In genomic region chr10:103194655-103195328, GRCm38 (mm10) we compare ENCODE assay signal across 8 mouse cellular contexts. TPM values are rescaled to one million over a fixed set of nuclear protein-coding genes. Genes with fewer than 3 reads are reported as not detected.
DNase-seq lines count a peak whose midpoint lies in the region; ATAC-seq and TF ChIP-seq lines count a peak whose summit lies in the region.

No protein-coding gene starts in this region.

- no peak overlapping the region for H3K27ac ChIP-seq in neural tube, embryonic 11.5 days (ENCODE audit: low read depth, low read length)
- H3K27ac ChIP-seq in hindbrain, embryonic 12.5 days = no peak overlapping the region
- H3K27ac ChIP-seq in stomach, postnatal 0 days (replicated peaks) = no peak overlapping the region

- ATAC-seq in frontal cortex, adult (ENCODE audit: low TSS enrichment) = peak; percentile 97
- no peak; the same call in 1 of the 2 replicates for ATAC-seq in neural tube, embryonic 11.5 days (ENCODE audit: insufficient read depth, low FRiP score, low TSS enrichment)
- peak; percentile 69; the same call in 1 of the 2 replicates for ATAC-seq in hindbrain, embryonic 12.5 days (ENCODE audit: low FRiP score)
- ATAC-seq in stomach, postnatal 0 days (ENCODE audit: low FRiP score, low TSS enrichment) = no peak

- H3K27me3 ChIP-seq in neural tube, embryonic 11.5 days (ENCODE audit: control insufficient read depth, insufficient read depth, low read length) = no peaks in the 10 kb centered on the region
- no peaks in the 10 kb centered on the region for H3K27me3 ChIP-seq in hindbrain, embryonic 12.5 days
- no peaks in the 10 kb centered on the region for H3K27me3 ChIP-seq in stomach, postnatal 0 days (ENCODE audit: control insufficient read depth, insufficient read depth, low read length)

- DNase-seq in frontal cortex, postnatal 25 days (ENCODE audit: low spot score in 2 of 2) = no peak
- DNase-seq in neural tube, embryonic 11.5 days (ENCODE audit: low spot score) = peak; percentile 24
- DNase-seq in neural tube, embryonic 10.5 days (ENCODE audit: extremely low spot score, low spot score) = no peak
- no peak for DNase-seq in stomach, postnatal 0 days (ENCODE audit: low spot score)
- DNase-seq in thymus, adult 18-20 months = no peak
- DNase-seq in heart, postnatal 25 days (ENCODE audit: low spot score) = no peak

- H3K4me2 ChIP-seq in neural tube, embryonic 11.5 days (ENCODE audit: low read depth) = no peak overlapping the region
- no peak overlapping the region for H3K4me2 ChIP-seq in hindbrain, embryonic 12.5 days (replicated peaks)
- no peak overlapping the region for H3K4me2 ChIP-seq in stomach, postnatal 0 days (replicated peaks; ENCODE audit: low read depth)

- no peak overlapping the region for H3K9ac ChIP-seq in neural tube, embryonic 11.5 days (ENCODE audit: low read length)
- no peak overlapping the region for H3K9ac ChIP-seq in hindbrain, embryonic 12.5 days
- H3K9ac ChIP-seq in stomach, postnatal 0 days (ENCODE audit: low read length) = no peak overlapping the region

- no peaks in the 10 kb centered on the region for H3K4me1 ChIP-seq in neural tube, embryonic 11.5 days (ENCODE audit: control insufficient read depth, insufficient read depth, low read length)
- H3K4me1 ChIP-seq in hindbrain, embryonic 12.5 days = no peaks in the 10 kb centered on the region
- no peaks in the 10 kb centered on the region for H3K4me1 ChIP-seq in stomach, postnatal 0 days (replicated peaks; ENCODE audit: control insufficient read depth, insufficient read depth)

- TF ChIP-seq CTCF in stomach, postnatal 0 days (IDR thresholded peaks at IDR 0.05; ENCODE audit: low read depth) = peak; percentile 78

- H3K9me3 ChIP-seq in neural tube, embryonic 11.5 days (ENCODE audit: control insufficient read depth, low read length) = no peaks in the 10 kb centered on the region
- no peaks in the 10 kb centered on the region for H3K9me3 ChIP-seq in hindbrain, embryonic 12.5 days (replicated peaks)
- no peaks in the 10 kb centered on the region for H3K9me3 ChIP-seq in stomach, postnatal 0 days (ENCODE audit: control insufficient read depth, low read length)

- WGBS in neural tube, embryonic 11.5 days = 62% methylated on average over 4 of the region's 4 CpGs
- WGBS in hindbrain, embryonic 12.5 days = 57% methylated on average over 4 of the region's 4 CpGs
- 48% methylated on average over 4 of the region's 4 CpGs for WGBS in stomach, postnatal 0 days

- intact Hi-C loops in heart, postnatal 25 days (cut with DNase I) = loop anchor here (2.0 kb wide), 1 partner anchor 328 kb away; no protein-coding TSS in a partner anchor

- no peak overlapping the region for H3K4me3 ChIP-seq in neural tube, embryonic 11.5 days (ENCODE audit: low read depth, low read length)
- H3K4me3 ChIP-seq in hindbrain, embryonic 12.5 days = no peak overlapping the region
- no peak overlapping the region for H3K4me3 ChIP-seq in stomach, postnatal 0 days (ENCODE audit: low read depth, low read length)

- TF ChIP-seq EP300 in stomach, postnatal 0 days (optimal IDR thresholded peaks at IDR 0.05) = no peak

- no peaks in the 10 kb centered on the region for H3K36me3 ChIP-seq in neural tube, embryonic 11.5 days (ENCODE audit: control insufficient read depth, insufficient read depth, low read length)
- H3K36me3 ChIP-seq in hindbrain, embryonic 12.5 days = no peaks in the 10 kb centered on the region
- no peaks in the 10 kb centered on the region for H3K36me3 ChIP-seq in stomach, postnatal 0 days (ENCODE audit: control insufficient read depth, insufficient read depth, low read length)

RNA-seq across cellular contexts. Expression of gene Lrriq1, which starts 41.3 kb away (rescaled TPM):
- 0.54 and 1.0 TPM in 2 replicates for polyA plus RNA-seq in neural tube, embryonic 11.5 days (2014; fragmentation: Nextera tagmentation; extraction: Ambion mirVana)
- polyA plus RNA-seq in hindbrain, embryonic 12.5 days (2016; fragmentation: Nextera tagmentation; extraction: Ambion mirVana) = 4.9 and 5.7 TPM in 2 replicates
- polyA plus RNA-seq in stomach, postnatal 0 days (2015; fragmentation: Nextera tagmentation; extraction: Ambion mirVana) = 0.10 and 0.11 TPM in 2 replicates
- total RNA-seq in heart, postnatal 25 days (2021) = not detected

Comparison
In these comparisons a context has a peak if more than half of its experiments do, and no peak if none do; other contexts are left out.
1. ATAC-seq: peak in frontal cortex, adult (single experiment) and hindbrain, embryonic 12.5 days (single experiment); none in neural tube, embryonic 11.5 days (single experiment) and stomach, postnatal 0 days (single experiment).